Mouse (Mus musculus) brain, embryonic 14.5 days (tissue): ENCODE measurements around the gene Trafd1. TPM values are rescaled to one million over a fixed set of nuclear protein-coding genes. Genes with fewer than 3 reads are reported as not detected.

Source experiments
- DNase-seq: peaks from one replicate; pipeline ENCODE4 v3.0.0-alpha.2; 2011; ENCODE audit warnings: low read depth
- CTCF ChIP-seq: fragments of 200-500 bp; IDR thresholded peaks from 2 replicates; pipeline ENCODE4 v1.5.1; 2012; ENCODE audit warnings: inconsistent platforms, mild to moderate bottlenecking, moderate library complexity, borderline replicate concordance; ENCODE audit not compliant: insufficient read depth, insufficient read length; ENCODE audit errors: extremely low read depth
- POLR2A ChIP-seq: fragments of 200-500 bp; IDR thresholded peaks from 2 replicates; pipeline ENCODE4 v1.6.1; 2012; ENCODE audit warnings: mild to moderate bottlenecking, inconsistent platforms, borderline replicate concordance; ENCODE audit not compliant: poor library complexity, insufficient read depth, insufficient read length, severe bottlenecking; ENCODE audit errors: extremely low read depth
- polyA plus RNA-seq: library from polyadenylated mRNA; depleted of rRNA; stranded (reverse); fragments of >200 nt; gene quantifications from 2 replicates; pipeline ENCODE4 v1.2.3, GENCODE M21; 2012; rRNA removed

Trafd1 gene
- polyA plus RNA-seq: 157 and 195 TPM in 2 replicates

- DNase-seq: peak; percentile 97
- no peak for TF ChIP-seq CTCF
- peak; percentile 86 for TF ChIP-seq POLR2A
Measured at GRCm38 (mm10) chr5:121385461-121386119, at the start of gene Trafd1. Gene Trafd1 (minus strand): TSS chr5:121385632.

- DNase-seq: no peak
- TF ChIP-seq CTCF: no peak
- TF ChIP-seq POLR2A: no peak
Measured at GRCm38 (mm10) chr5:121428954-121429353, 43.5 kb upstream of the Trafd1 start.

GRCm38 (mm10) chr5:121423297-121423696 is 37.9 kb upstream of the Trafd1 start:
- TF ChIP-seq POLR2A: no peak
- TF ChIP-seq CTCF: no peak

GRCm38 (mm10) chr5:121422787-121423186 is 37.4 kb upstream of the Trafd1 start:
- TF ChIP-seq POLR2A (no peak), CTCF (no peak)
- DNase-seq: no peak

More at GRCm38 (mm10) chr5:121423297-121423696, 37.9 kb upstream of the Trafd1 start:
- DNase-seq: no peak

GRCm38 (mm10) chr5:121420721-121421120 is 35.3 kb upstream of the Trafd1 start:
- no peak for DNase-seq
- TF ChIP-seq POLR2A: no peak
- no peak for TF ChIP-seq CTCF

GRCm38 (mm10) chr5:121410975-121411374 is 25.5 kb upstream of the Trafd1 start:
- TF ChIP-seq CTCF (no peak), POLR2A (no peak)
- no peak for DNase-seq

GRCm38 (mm10) chr5:121407856-121408255 is 22.4 kb upstream of the Trafd1 start:
- TF ChIP-seq POLR2A (no peak), CTCF (no peak)
- DNase-seq: no peak

GRCm38 (mm10) chr5:121400849-121401248 is 15.4 kb upstream of the Trafd1 start:
- TF ChIP-seq CTCF (no peak), POLR2A (no peak)
- DNase-seq: no peak

- no peak for DNase-seq
- TF ChIP-seq POLR2A (no peak), CTCF (no peak)
Measured at GRCm38 (mm10) chr5:121400064-121400463, 14.6 kb upstream of the Trafd1 start.

- no peak for DNase-seq
- TF ChIP-seq CTCF (no peak), POLR2A (no peak)
Measured at GRCm38 (mm10) chr5:121399540-121399939, 14.1 kb upstream of the Trafd1 start.

GRCm38 (mm10) chr5:121398965-121399462 is 13.6 kb upstream of the Trafd1 start:
- DNase-seq: no peak
- TF ChIP-seq POLR2A (no peak), CTCF (no peak)

- no peak for TF ChIP-seq CTCF
- peak; percentile 37 for DNase-seq
Measured at GRCm38 (mm10) chr5:121398146-121398964, 12.9 kb upstream of the Trafd1 start.
